Mouse (Mus musculus) liver, embryonic 14.5 days (tissue): ENCODE measurements around the gene Gm9972.

Experiments
- CTCF ChIP-seq: IDR thresholded peaks from 2 replicates; pipeline ENCODE4 v1.5.1; 2016; ENCODE audit warnings: antibody characterized with exemption, low read depth, control low read depth
- EP300 ChIP-seq: IDR thresholded peaks from 2 replicates; pipeline ENCODE4 v1.6.1; 2016; ENCODE audit warnings: antibody characterized with exemption, low read depth

GRCm38 (mm10) chr11:43086309-43087050, 50.9 kb downstream of the Gm9972 start:
- no peak for TF ChIP-seq EP300
- TF ChIP-seq CTCF = no peak
